ENCODE assay signal across 9 mouse cellular contexts in the genomic region with DNA sequence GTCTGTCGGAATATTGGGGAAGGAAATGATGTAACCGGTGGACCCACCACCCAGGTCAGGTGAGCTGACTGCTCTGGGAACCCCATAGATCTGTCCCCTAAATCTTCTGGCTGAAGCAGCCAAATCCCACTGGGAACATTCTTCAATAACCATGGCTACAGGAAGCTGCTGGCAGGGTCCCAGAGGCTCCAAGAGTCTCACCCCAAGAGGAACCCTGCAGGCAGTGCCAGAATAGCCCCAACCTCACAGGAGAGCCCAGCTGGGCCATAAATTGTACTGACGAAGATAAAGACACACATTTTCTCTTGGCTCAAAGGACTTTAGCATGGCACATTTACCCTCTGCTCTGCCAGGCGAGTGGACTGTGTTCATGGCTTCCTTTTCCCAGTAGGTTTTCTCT.
DNase-seq lines count a peak whose midpoint lies in the region; ATAC-seq and TF ChIP-seq lines count a peak whose summit lies in the region.
"Had no signal": no experiment of that assay in that cellular context is flagged by ENCODE, and none has a peak within 500 bp of the region (broad histone marks: within the 10 kb centered on the region; RNA-seq: fewer than 3 reads in every experiment).

No protein-coding gene starts in this region.

- no peaks in the 10 kb centered on the region for H3K27me3 ChIP-seq in kidney, embryonic 16.5 days (ENCODE audit: insufficient read depth, low read length)
- no peaks in the 10 kb centered on the region for H3K27me3 ChIP-seq in stomach, postnatal 0 days (ENCODE audit: control insufficient read depth, insufficient read depth, low read length)
- H3K27me3 ChIP-seq: Patski had no signal

- ATAC-seq in kidney, embryonic 16.5 days (ENCODE audit: low FRiP score, low TSS enrichment) = no peak
- no peak for ATAC-seq in stomach, postnatal 0 days (ENCODE audit: low FRiP score, low TSS enrichment)
- ATAC-seq: Patski had no signal

- no peak overlapping the region for H3K27ac ChIP-seq in kidney, embryonic 16.5 days (ENCODE audit: low read length)
- 0 out of 2 replicates have a peak overlapping the region, but pooled peaks have one; percentile 52 for H3K27ac ChIP-seq in olfactory bulb, adult 2 months (ENCODE audit: insufficient read depth, low read depth, low read length)
- H3K27ac ChIP-seq in stomach, postnatal 0 days (replicated peaks) = no peak overlapping the region

- H3K4me2 ChIP-seq in kidney, embryonic 16.5 days (replicated peaks; ENCODE audit: low read depth, low read length) = no peak overlapping the region
- no peak overlapping the region for H3K4me2 ChIP-seq in stomach, postnatal 0 days (replicated peaks; ENCODE audit: low read depth)

- WGBS in kidney, embryonic 16.5 days = 54% methylated on average over 4 of the region's 4 CpGs
- 53% methylated on average over 4 of the region's 4 CpGs for WGBS in olfactory bulb, adult 2 months
- 73% methylated on average over 4 of the region's 4 CpGs for WGBS in stomach, postnatal 0 days

- no peak for TF ChIP-seq EP300 in stomach, postnatal 0 days (optimal IDR thresholded peaks at IDR 0.05)

- no peaks in the 10 kb centered on the region for H3K4me1 ChIP-seq in kidney, embryonic 16.5 days (ENCODE audit: insufficient read depth, low read length)
- H3K4me1 ChIP-seq in olfactory bulb, adult 2 months (ENCODE audit: control insufficient read depth, insufficient read depth, low read length) = peaks cover 11% of the 10 kb centered on the region
- no peaks in the 10 kb centered on the region for H3K4me1 ChIP-seq in stomach, postnatal 0 days (replicated peaks; ENCODE audit: control insufficient read depth, insufficient read depth)

- DNase-seq in cerebellum, adult 9-10 months = peak; percentile 23
- no peak for DNase-seq in cerebellum, adult 8-10 months
- DNase-seq in kidney, adult 11 months = peak; percentile 42
- peak; percentile 56 for DNase-seq in right cerebral cortex, postnatal 4 days
- DNase-seq in right cerebral cortex, adult 18-20 months = no peak
- no peak for DNase-seq in stomach, postnatal 0 days (ENCODE audit: low spot score)

- no peaks in the 10 kb centered on the region for H3K9me3 ChIP-seq in kidney, embryonic 16.5 days (ENCODE audit: low read length)
- no peaks in the 10 kb centered on the region for H3K9me3 ChIP-seq in stomach, postnatal 0 days (ENCODE audit: control insufficient read depth, low read length)

- H3K9ac ChIP-seq in kidney, embryonic 16.5 days (replicated peaks; ENCODE audit: low read length) = no peak overlapping the region
- H3K9ac ChIP-seq in stomach, postnatal 0 days (ENCODE audit: low read length) = no peak overlapping the region

- H3K36me3 ChIP-seq in kidney, embryonic 16.5 days (ENCODE audit: insufficient read depth, low read length) = no peaks in the 10 kb centered on the region
- no peaks in the 10 kb centered on the region for H3K36me3 ChIP-seq in stomach, postnatal 0 days (ENCODE audit: control insufficient read depth, insufficient read depth, low read length)

- no peak for TF ChIP-seq POLR2A in olfactory bulb, adult 2 months (IDR thresholded peaks at IDR 0.05; ENCODE audit: insufficient read depth, low read depth, low read length)

- H3K4me3 ChIP-seq in kidney, embryonic 16.5 days (ENCODE audit: low read length) = no peak overlapping the region
- no peak overlapping the region for H3K4me3 ChIP-seq in olfactory bulb, adult 2 months (ENCODE audit: insufficient read depth, low read depth, low read length)
- no peak overlapping the region for H3K4me3 ChIP-seq in stomach, postnatal 0 days (ENCODE audit: low read depth, low read length)

- TF ChIP-seq CTCF in olfactory bulb, adult 2 months (IDR thresholded peaks at IDR 0.05; ENCODE audit: insufficient read depth, low read depth, low read length) = no peak
- TF ChIP-seq CTCF in stomach, postnatal 0 days (IDR thresholded peaks at IDR 0.05; ENCODE audit: low read depth) = no peak

Comparison
In these comparisons a context has a peak if more than half of its experiments do, and no peak if none do; other contexts are left out.
1. DNase-seq: peak in cerebellum, adult 9-10 months (single experiment), kidney, adult 11 months (single experiment) and right cerebral cortex, postnatal 4 days (single experiment); none in cerebellum, adult 8-10 months (single experiment), right cerebral cortex, adult 18-20 months (single experiment) and stomach, postnatal 0 days (single experiment).